Mouse (Mus musculus) thymus, adult 2 months (tissue): ENCODE results near the gene Slc25a10.

Source experiments
- CTCF ChIP-seq: fragments of 200-500 bp; IDR thresholded peaks from 2 replicates; pipeline ENCODE4 v1.5.1; 2012; ENCODE audit warnings: mild to moderate bottlenecking, control low read depth, low read length, moderate library complexity, borderline replicate concordance; ENCODE audit not compliant: control insufficient read depth, poor library complexity, insufficient read depth; ENCODE audit errors: extremely low read depth
- POLR2A ChIP-seq: fragments of 200-500 bp; IDR thresholded peaks from 2 replicates; pipeline ENCODE4 v1.6.1; 2012; ENCODE audit warnings: mild to moderate bottlenecking, low read length, control low read depth, moderate library complexity; ENCODE audit not compliant: control insufficient read depth, poor library complexity, insufficient read depth; ENCODE audit errors: extremely low read depth

DNA sequence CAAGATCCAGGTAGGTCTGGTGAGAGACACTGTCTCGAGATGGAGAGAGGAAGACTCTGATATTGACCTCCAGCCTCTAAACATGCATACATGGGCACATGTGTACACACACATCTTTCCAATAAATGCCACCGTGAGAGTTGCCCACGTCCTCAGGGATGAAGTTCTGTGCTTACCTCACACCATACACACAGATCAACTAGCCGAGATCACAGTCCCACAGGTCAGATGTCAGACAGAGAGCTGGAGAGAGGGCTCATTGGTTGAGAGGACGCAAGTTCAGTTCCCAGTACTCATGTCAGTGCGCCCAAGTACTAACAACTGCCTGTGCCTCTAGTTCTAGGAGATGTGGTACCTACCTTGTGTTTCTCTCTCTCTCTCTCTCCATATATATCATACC is 9.4 kb downstream of the Slc25a10 start:
- TF ChIP-seq POLR2A (no peak), CTCF (no peak)
